Mouse (Mus musculus): ENCODE measurements around the gene Rln3. TPM values are rescaled to one million over a fixed set of nuclear protein-coding genes. Genes with fewer than 3 reads are reported as not detected.

Gene Rln3
- polyA plus RNA-seq, 1 experiment from 2014 or later: not detected

DNA sequence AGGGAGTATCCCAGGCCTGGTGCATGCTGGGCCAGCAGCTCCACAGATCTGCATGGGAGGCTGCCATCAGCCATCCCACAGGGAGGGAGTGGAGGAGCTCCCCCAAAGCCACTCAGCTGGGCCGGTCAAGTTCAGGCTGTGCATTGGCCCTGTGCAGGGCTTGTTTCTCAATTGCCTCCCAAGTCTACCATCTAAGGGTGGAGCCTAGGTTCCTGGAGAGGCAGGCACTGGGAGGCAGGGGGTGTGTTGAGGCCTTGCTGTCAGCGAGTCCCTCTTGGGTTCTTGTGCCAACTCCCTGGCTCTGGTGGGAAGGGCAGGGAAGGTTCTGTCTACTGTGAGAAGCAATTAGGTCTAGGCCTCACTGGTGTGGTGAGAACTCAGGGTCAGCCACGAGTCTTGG, 27.1 kb upstream of the Rln3 start:
- H3K4me2 ChIP-seq (ENCODE audit: low read length): no peak overlapping the region
- ATAC-seq (replicated peaks; ENCODE audit: low FRiP score, low read depth): peak; percentile 30
- no peaks in the 10 kb centered on the region for H3K9me3 ChIP-seq (replicated peaks; ENCODE audit: low read length)
- H3K4me1 ChIP-seq (replicated peaks; ENCODE audit: insufficient read depth, low read length): peaks cover 38% of the 10 kb centered on the region
- no peak overlapping the region for H3K4me3 ChIP-seq (replicated peaks; ENCODE audit: low read depth, low read length)
- WGBS: 53% methylated on average over 3 of the region's 3 CpGs
- peak overlapping the region; percentile 13; the same call in 1 of the 2 replicates for H3K27ac ChIP-seq
- TF ChIP-seq CTCF (IDR thresholded peaks at IDR 0.05; ENCODE audit: low read depth): no peak
- no peaks in the 10 kb centered on the region for H3K36me3 ChIP-seq (ENCODE audit: insufficient read depth, low read length)
- H3K9ac ChIP-seq (ENCODE audit: low read depth, low read length): no peak overlapping the region
- no peaks in the 10 kb centered on the region for H3K27me3 ChIP-seq (ENCODE audit: insufficient read depth, low read length)
- DNase-seq (ENCODE audit: low spot score): peak; percentile 71

DNA sequence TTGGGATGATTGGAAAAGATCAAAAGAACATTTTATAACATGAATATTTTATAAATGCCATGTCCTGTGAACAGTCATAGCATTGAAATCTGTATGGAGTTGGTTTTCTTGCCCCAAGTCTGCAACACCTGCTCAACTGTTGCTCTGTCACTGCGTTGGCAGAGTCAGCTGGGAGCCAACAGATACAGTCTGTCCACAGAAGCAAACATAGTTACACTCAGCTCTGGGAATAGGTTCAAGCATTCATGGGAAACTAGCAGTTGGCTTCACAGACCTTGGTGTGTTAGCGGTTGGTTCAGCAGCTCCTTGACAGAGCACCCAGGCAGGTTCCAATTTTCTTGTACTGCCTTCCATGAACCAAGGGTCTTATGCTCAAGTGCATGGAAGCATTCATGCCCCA, 25.9 kb upstream of the Rln3 start:
- TF ChIP-seq CTCF (IDR thresholded peaks at IDR 0.05; ENCODE audit: low read depth): no peak
- ATAC-seq (replicated peaks; ENCODE audit: low FRiP score, low read depth) (no peak), DNase-seq (ENCODE audit: low spot score) (no peak)
- Histone ChIP-seq H3K36me3 (ENCODE audit: insufficient read depth, low read length) (no peaks in the 10 kb centered on the region), H3K4me2 (ENCODE audit: low read length) (no peak overlapping the region), H3K27ac (no peak overlapping the region), H3K9me3 (replicated peaks; ENCODE audit: low read length) (no peaks in the 10 kb centered on the region), H3K9ac (ENCODE audit: low read depth, low read length) (no peak overlapping the region), H3K27me3 (ENCODE audit: insufficient read depth, low read length) (no peaks in the 10 kb centered on the region), H3K4me1 (replicated peaks; ENCODE audit: insufficient read depth, low read length) (peaks cover 38% of the 10 kb centered on the region), H3K4me3 (replicated peaks; ENCODE audit: low read depth, low read length) (no peak overlapping the region)
- WGBS: 88% methylated on average over 2 of the region's 2 CpGs

DNA sequence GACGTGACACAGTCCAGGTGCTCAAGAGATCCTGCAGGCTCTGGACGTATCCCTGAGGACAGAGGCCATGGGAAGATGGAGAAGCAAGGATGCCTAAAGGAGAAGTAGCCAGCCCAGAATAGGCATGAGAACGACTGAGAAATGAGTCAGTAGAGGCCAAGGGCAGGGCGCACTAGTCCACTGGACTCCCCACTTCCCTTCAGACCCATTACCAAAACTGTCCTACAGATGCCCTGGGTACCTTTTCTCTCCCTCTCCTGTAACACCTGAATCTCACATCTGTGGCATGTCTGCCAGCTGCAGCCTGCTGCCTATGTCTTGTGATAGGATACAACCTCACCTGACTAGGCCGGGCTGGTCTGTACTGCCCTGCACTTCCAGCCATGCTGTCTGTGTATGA, 25.4 kb upstream of the Rln3 start:
- Histone ChIP-seq H3K4me2 (ENCODE audit: low read length) (no peak overlapping the region), H3K9ac (ENCODE audit: low read depth, low read length) (no peak overlapping the region), H3K27me3 (ENCODE audit: insufficient read depth, low read length) (no peaks in the 10 kb centered on the region), H3K9me3 (replicated peaks; ENCODE audit: low read length) (no peaks in the 10 kb centered on the region), H3K36me3 (ENCODE audit: insufficient read depth, low read length) (no peaks in the 10 kb centered on the region), H3K4me3 (replicated peaks; ENCODE audit: low read depth, low read length) (no peak overlapping the region), H3K4me1 (replicated peaks; ENCODE audit: insufficient read depth, low read length) (peaks cover 38% of the 10 kb centered on the region), H3K27ac (no peak overlapping the region)
- no peak for TF ChIP-seq CTCF (IDR thresholded peaks at IDR 0.05; ENCODE audit: low read depth)
- 82% methylated on average over 5 of the region's 5 CpGs for WGBS
- DNase-seq (ENCODE audit: low spot score) (no peak), ATAC-seq (replicated peaks; ENCODE audit: low FRiP score, low read depth) (no peak)

DNA sequence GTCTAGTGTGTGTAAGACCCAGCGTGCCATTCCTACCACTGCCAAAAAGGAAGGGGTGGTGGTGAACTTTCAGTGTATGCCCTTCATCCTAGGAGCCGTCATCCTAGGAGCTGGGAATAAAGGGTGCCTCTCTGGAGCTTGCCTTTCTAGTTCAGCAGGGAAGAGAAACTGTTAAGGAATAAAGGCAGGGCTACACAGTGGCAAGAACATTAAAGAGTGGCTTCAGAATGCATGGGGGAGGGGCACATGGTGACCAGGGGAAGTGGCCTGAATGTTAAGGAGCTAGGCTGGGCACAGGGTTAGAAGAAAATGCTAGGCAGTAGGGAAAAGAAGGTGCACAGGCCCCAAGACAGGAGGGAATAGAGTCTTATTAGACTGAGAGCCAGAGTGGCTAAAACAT, 24.9 kb upstream of the Rln3 start:
- Histone ChIP-seq H3K4me2 (ENCODE audit: low read length) (no peak overlapping the region), H3K4me1 (replicated peaks; ENCODE audit: insufficient read depth, low read length) (peaks cover 38% of the 10 kb centered on the region), H3K9me3 (replicated peaks; ENCODE audit: low read length) (no peaks in the 10 kb centered on the region), H3K27ac (no peak overlapping the region), H3K4me3 (replicated peaks; ENCODE audit: low read depth, low read length) (no peak overlapping the region), H3K9ac (ENCODE audit: low read depth, low read length) (no peak overlapping the region), H3K36me3 (ENCODE audit: insufficient read depth, low read length) (no peaks in the 10 kb centered on the region), H3K27me3 (ENCODE audit: insufficient read depth, low read length) (no peaks in the 10 kb centered on the region)
- DNase-seq (ENCODE audit: low spot score): no peak
- WGBS: 77% methylated on average over 2 of the region's 2 CpGs
- no peak for TF ChIP-seq CTCF (IDR thresholded peaks at IDR 0.05; ENCODE audit: low read depth)
- ATAC-seq (replicated peaks; ENCODE audit: low FRiP score, low read depth): no peak

DNA sequence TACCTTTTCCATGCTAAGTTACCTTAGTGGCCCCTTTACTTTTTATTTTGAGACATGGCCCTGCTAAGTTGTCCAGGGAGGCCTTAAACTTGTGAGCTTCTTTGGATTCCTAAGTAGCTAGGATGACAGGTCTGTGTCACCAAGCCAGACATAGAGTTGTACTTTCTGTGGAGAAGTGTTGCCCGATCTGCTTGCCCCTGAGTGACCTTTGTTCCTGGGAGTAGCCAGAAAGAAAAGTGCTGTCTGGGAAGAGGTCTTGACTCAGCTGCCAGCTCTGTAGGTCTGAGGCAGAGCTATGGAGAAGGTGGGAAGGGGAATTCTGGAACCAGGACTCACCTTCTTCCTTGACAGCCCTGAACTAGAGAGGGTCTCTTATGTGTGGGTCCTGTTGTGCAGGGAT, 24.4 kb upstream of the Rln3 start:
- DNase-seq (ENCODE audit: low spot score) (no peak), ATAC-seq (replicated peaks; ENCODE audit: low FRiP score, low read depth) (no peak)
- no peak for TF ChIP-seq CTCF (IDR thresholded peaks at IDR 0.05; ENCODE audit: low read depth)
- Histone ChIP-seq H3K4me3 (replicated peaks; ENCODE audit: low read depth, low read length) (no peak overlapping the region), H3K27me3 (ENCODE audit: insufficient read depth, low read length) (no peaks in the 10 kb centered on the region), H3K9ac (ENCODE audit: low read depth, low read length) (no peak overlapping the region), H3K4me1 (replicated peaks; ENCODE audit: insufficient read depth, low read length) (peaks cover 38% of the 10 kb centered on the region), H3K36me3 (ENCODE audit: insufficient read depth, low read length) (no peaks in the 10 kb centered on the region), H3K27ac (peak overlapping the region; percentile 54), H3K4me2 (ENCODE audit: low read length) (no peak overlapping the region), H3K9me3 (replicated peaks; ENCODE audit: low read length) (no peaks in the 10 kb centered on the region)
- 14% methylated on average over 1 of the region's 1 CpGs for WGBS

DNA sequence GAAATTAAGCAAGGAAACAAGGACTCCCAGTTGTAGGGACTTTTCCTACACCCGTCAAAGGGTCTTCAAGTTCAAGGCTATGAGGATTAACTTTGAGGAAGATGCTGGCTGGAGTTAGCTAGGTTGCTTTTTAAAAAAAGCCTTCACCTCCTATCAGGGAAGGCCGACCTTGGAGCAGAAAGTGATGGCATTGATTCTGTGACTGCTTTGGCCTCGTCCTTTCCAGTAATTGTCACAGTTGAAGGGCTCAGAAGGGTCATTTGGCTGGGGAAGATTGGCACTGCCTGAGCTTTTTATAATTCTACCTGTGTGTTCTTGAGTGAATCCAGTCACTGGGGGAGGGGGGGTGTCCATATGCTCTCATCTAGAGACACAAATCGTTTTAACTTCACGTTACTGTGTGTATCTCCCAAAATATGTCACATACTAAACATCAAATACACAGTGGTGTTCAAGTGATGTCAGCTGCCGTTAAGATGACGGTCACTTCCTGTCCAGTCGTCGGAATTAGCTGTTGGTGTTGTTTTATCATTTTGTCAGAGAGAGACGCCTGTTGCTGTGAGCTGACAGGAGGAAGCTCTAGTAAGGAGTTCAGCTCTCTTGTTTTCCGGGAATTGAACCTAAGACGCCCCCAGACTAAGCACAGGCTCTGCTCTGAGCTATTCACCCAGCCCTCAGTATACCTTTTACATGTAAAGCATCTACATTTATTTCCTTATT, 23.7 kb upstream of the Rln3 start:
- ATAC-seq (replicated peaks; ENCODE audit: low FRiP score, low read depth): no peak
- TF ChIP-seq CTCF (IDR thresholded peaks at IDR 0.05; ENCODE audit: low read depth): no peak
- Histone ChIP-seq H3K9ac (ENCODE audit: low read depth, low read length) (no peak overlapping the region), H3K4me1 (replicated peaks; ENCODE audit: insufficient read depth, low read length) (peaks cover 38% of the 10 kb centered on the region), H3K4me3 (replicated peaks; ENCODE audit: low read depth, low read length) (no peak overlapping the region), H3K36me3 (ENCODE audit: insufficient read depth, low read length) (no peaks in the 10 kb centered on the region), H3K4me2 (ENCODE audit: low read length) (peak overlapping the region; percentile 18; the same call in 1 of the 2 replicates), H3K27ac (peak overlapping the region; percentile 54), H3K9me3 (replicated peaks; ENCODE audit: low read length) (no peaks in the 10 kb centered on the region), H3K27me3 (ENCODE audit: insufficient read depth, low read length) (no peaks in the 10 kb centered on the region)
- 36% methylated on average over 12 of the region's 12 CpGs for WGBS
- DNase-seq (ENCODE audit: low spot score): no peak

All from kidney, postnatal 0 days (tissue).